Mouse (Mus musculus) adrenal gland, postnatal 36 days (tissue): ENCODE results near the gene Olfr304. TPM values are rescaled to one million over a fixed set of nuclear protein-coding genes. Genes with fewer than 3 reads are reported as not detected.
"Not testable (repeated sequence)": the region's sequence is repeated elsewhere in the genome, so short reads cannot be mapped to it uniquely, and the experiment has no call there.

Experiments
- DNase-seq, 2 experiments: peaks; one replicate each; pipeline ENCODE4 v3.0.0; 2021; ENCODE audit warnings: mixed read lengths in 1 of 2
- long read RNA-seq, 2 experiments: library from polyadenylated mRNA; stranded (forward); transcript quantifications; one replicate each; pipeline ENCODE4 v2.0.0; 2021; ENCODE audit warnings: borderline sequencing depth in 2 of 2
- total RNA-seq, 2 experiments: library from RNA; stranded (reverse); gene quantifications; 2 replicates each; pipeline ENCODE4 v1.2.3; 2021

Olfr304 gene
- total RNA-seq: not detected
- long read RNA-seq, experiment 1: 0 reads
- long read RNA-seq, experiment 2: 0 reads

GRCm38 (mm10) chr7:86386558-86386957 lies at the start of gene Olfr304:
Olfr304 (minus strand) TSS chr7:86386658.
- DNase-seq: no peak

GRCm38 (mm10) chr7:86403546-86403945 lies 17.1 kb upstream of the Olfr304 start, which contains the start of gene Olfr301:
Olfr301 (plus strand) TSS chr7:86403846.
- no peak for DNase-seq

- no peak for DNase-seq
Observed at GRCm38 (mm10) chr7:86397689-86398088, 11.2 kb upstream of the Olfr304 start, which contains the start of gene Olfr303. Olfr303 (minus strand) TSS chr7:86397789.

GRCm38 (mm10) chr7:86385769-86386168 lies 689 bp downstream of the Olfr304 start:
- DNase-seq: no peak

- DNase-seq: no peak
Observed at GRCm38 (mm10) chr7:86366828-86367227, 19.6 kb downstream of the Olfr304 start, which contains the start of gene Olfr305. Olfr305 (minus strand) TSS chr7:86366928.

GRCm38 (mm10) chr7:86346296-86346695 lies 40.2 kb downstream of the Olfr304 start:
- DNase-seq: not testable (repeated sequence)

- no peak for DNase-seq
Observed at GRCm38 (mm10) chr7:86344253-86344652, 42.2 kb downstream of the Olfr304 start.

GRCm38 (mm10) chr7:86342881-86343565 lies 43.4 kb downstream of the Olfr304 start:
- no peak for DNase-seq

- no peak for DNase-seq
Observed at GRCm38 (mm10) chr7:86337486-86337885, 49.0 kb downstream of the Olfr304 start, which contains the start of gene Olfr307. Olfr307 (minus strand) TSS chr7:86337586.

Other genes starting within 250 kb of the Olfr304 start
- gene Vmn2r75, start 214.9 kb downstream of the Olfr304 start, total RNA-seq: not detected
- not detected for gene Vmn2r76, start 140.3 kb downstream of the Olfr304 start, total RNA-seq
- gene Olfr310, start 109.5 kb downstream of the Olfr304 start, total RNA-seq: not detected
- not detected for gene Olfr309, start 73.0 kb downstream of the Olfr304 start, total RNA-seq
- gene Olfr308, start 61.0 kb downstream of the Olfr304 start, total RNA-seq: not detected
- not detected for gene Olfr307, start 49.1 kb downstream of the Olfr304 start, total RNA-seq
- gene Olfr305, start 19.7 kb downstream of the Olfr304 start, total RNA-seq: not detected
- not detected for gene Olfr303, start 11.1 kb upstream of the Olfr304 start, total RNA-seq
- gene Olfr301, start 17.2 kb upstream of the Olfr304 start, total RNA-seq: not detected
- not detected for gene Olfr299, start 73.3 kb upstream of the Olfr304 start, total RNA-seq
- not detected for gene Olfr298, start 105.8 kb upstream of the Olfr304 start, total RNA-seq
- gene Olfr297, start 133.3 kb upstream of the Olfr304 start, total RNA-seq: not detected
- not detected for gene Olfr295, start 197.2 kb upstream of the Olfr304 start, total RNA-seq
- gene Olfr294, start 230.0 kb upstream of the Olfr304 start, total RNA-seq: not detected